Mouse (Mus musculus): ENCODE data around the gene Serp2. TPM values are rescaled to one million over a fixed set of nuclear protein-coding genes. Genes with fewer than 3 reads are reported as not detected.

Gene Serp2
- polyA plus RNA-seq, 1 experiment, result 2.9 TPM

- WGBS, result 52% methylated on average over 20 of the region's 20 CpGs
- no peaks in the 10 kb centered on the region for H3K4me1 ChIP-seq (ENCODE audit: control insufficient read depth, insufficient read depth, low read length)
- no peak overlapping the region for H3K4me3 ChIP-seq (replicated peaks; ENCODE audit: extremely low read depth, low read depth, low read length)
- no peak for DNase-seq
- TF ChIP-seq POLR2A (IDR thresholded peaks at IDR 0.05; ENCODE audit: borderline replicate concordance, extremely low read depth, low read depth, low read length) (no peak), CTCF (IDR thresholded peaks at IDR 0.05; ENCODE audit: insufficient read depth, low read length) (no peak)
Measured at GRCm38 (mm10) chr14:76532257-76533169, 24.2 kb downstream of the Serp2 start.

GRCm38 (mm10) chr14:76531027-76531660 lies 25.5 kb downstream of the Serp2 start:
- TF ChIP-seq CTCF (IDR thresholded peaks at IDR 0.05; ENCODE audit: insufficient read depth, low read length), result no peak
- no peak for TF ChIP-seq POLR2A (IDR thresholded peaks at IDR 0.05; ENCODE audit: borderline replicate concordance, extremely low read depth, low read depth, low read length)
- DNase-seq, result no peak
- whole genome bisulfite sequencing, result 95% methylated on average over 7 of the region's 7 CpGs

GRCm38 (mm10) chr14:76528641-76529040 lies 28.0 kb downstream of the Serp2 start:
- no peak overlapping the region for H3K4me3 ChIP-seq (replicated peaks; ENCODE audit: extremely low read depth, low read depth, low read length)
- 37% methylated on average over 5 of the region's 5 CpGs for WGBS
- H3K4me1 ChIP-seq (ENCODE audit: control insufficient read depth, insufficient read depth, low read length), result no peaks in the 10 kb centered on the region
- no peak for DNase-seq
- no peak for TF ChIP-seq CTCF (IDR thresholded peaks at IDR 0.05; ENCODE audit: insufficient read depth, low read length)

More at GRCm38 (mm10) chr14:76531027-76531660, 25.5 kb downstream of the Serp2 start:
- Histone ChIP-seq H3K4me3 (replicated peaks; ENCODE audit: extremely low read depth, low read depth, low read length) (no peak overlapping the region), H3K4me1 (ENCODE audit: control insufficient read depth, insufficient read depth, low read length) (no peaks in the 10 kb centered on the region)

- H3K4me3 ChIP-seq (replicated peaks; ENCODE audit: extremely low read depth, low read depth, low read length), result no peak overlapping the region
- no peak for DNase-seq
- no peaks in the 10 kb centered on the region for H3K4me1 ChIP-seq (ENCODE audit: control insufficient read depth, insufficient read depth, low read length)
- 79% methylated on average over 9 of the region's 9 CpGs for WGBS
- TF ChIP-seq POLR2A (IDR thresholded peaks at IDR 0.05; ENCODE audit: borderline replicate concordance, extremely low read depth, low read depth, low read length) (no peak), CTCF (IDR thresholded peaks at IDR 0.05; ENCODE audit: insufficient read depth, low read length) (no peak)
Measured at GRCm38 (mm10) chr14:76527758-76528313, 28.9 kb downstream of the Serp2 start.

- Histone ChIP-seq H3K4me3 (replicated peaks; ENCODE audit: extremely low read depth, low read depth, low read length) (no peak overlapping the region), H3K4me1 (ENCODE audit: control insufficient read depth, insufficient read depth, low read length) (no peaks in the 10 kb centered on the region)
- TF ChIP-seq CTCF (IDR thresholded peaks at IDR 0.05; ENCODE audit: insufficient read depth, low read length), result no peak
- no peak for TF ChIP-seq POLR2A (IDR thresholded peaks at IDR 0.05; ENCODE audit: borderline replicate concordance, extremely low read depth, low read depth, low read length)
- WGBS, result 91% methylated on average over 20 of the region's 20 CpGs
- no peak for DNase-seq
Measured at GRCm38 (mm10) chr14:76527030-76527719, 29.5 kb downstream of the Serp2 start.

GRCm38 (mm10) chr14:76526467-76526866 lies 30.2 kb downstream of the Serp2 start:
- no peaks in the 10 kb centered on the region for H3K4me1 ChIP-seq (ENCODE audit: control insufficient read depth, insufficient read depth, low read length)
- no peak overlapping the region for H3K4me3 ChIP-seq (replicated peaks; ENCODE audit: extremely low read depth, low read depth, low read length)
- no peak for DNase-seq
- 71% methylated on average over 6 of the region's 6 CpGs for WGBS
- TF ChIP-seq POLR2A (IDR thresholded peaks at IDR 0.05; ENCODE audit: borderline replicate concordance, extremely low read depth, low read depth, low read length), result no peak

GRCm38 (mm10) chr14:76523344-76523743 lies 33.3 kb downstream of the Serp2 start:
- Histone ChIP-seq H3K4me1 (ENCODE audit: control insufficient read depth, insufficient read depth, low read length) (no peaks in the 10 kb centered on the region), H3K4me3 (replicated peaks; ENCODE audit: extremely low read depth, low read depth, low read length) (no peak overlapping the region)
- TF ChIP-seq CTCF (IDR thresholded peaks at IDR 0.05; ENCODE audit: insufficient read depth, low read length) (no peak), POLR2A (IDR thresholded peaks at IDR 0.05; ENCODE audit: borderline replicate concordance, extremely low read depth, low read depth, low read length) (no peak)
- DNase-seq, result no peak
- 91% methylated on average over 1 of the region's 1 CpGs for WGBS

GRCm38 (mm10) chr14:76521308-76521707 lies 35.4 kb downstream of the Serp2 start:
- TF ChIP-seq CTCF (IDR thresholded peaks at IDR 0.05; ENCODE audit: insufficient read depth, low read length) (no peak), POLR2A (IDR thresholded peaks at IDR 0.05; ENCODE audit: borderline replicate concordance, extremely low read depth, low read depth, low read length) (no peak)
- 89% methylated on average over 3 of the region's 3 CpGs for WGBS
- DNase-seq, result no peak
- H3K4me1 ChIP-seq (ENCODE audit: control insufficient read depth, insufficient read depth, low read length), result no peaks in the 10 kb centered on the region
- H3K4me3 ChIP-seq (replicated peaks; ENCODE audit: extremely low read depth, low read depth, low read length), result no peak overlapping the region

- Histone ChIP-seq H3K4me1 (ENCODE audit: control insufficient read depth, insufficient read depth, low read length) (no peaks in the 10 kb centered on the region), H3K4me3 (replicated peaks; ENCODE audit: extremely low read depth, low read depth, low read length) (no peak overlapping the region)
- no peak for DNase-seq
- no peak for TF ChIP-seq POLR2A (IDR thresholded peaks at IDR 0.05; ENCODE audit: borderline replicate concordance, extremely low read depth, low read depth, low read length)
- TF ChIP-seq CTCF (IDR thresholded peaks at IDR 0.05; ENCODE audit: insufficient read depth, low read length), result no peak
- 43% methylated on average over 4 of the region's 4 CpGs for WGBS
Measured at GRCm38 (mm10) chr14:76520606-76521005, 36.1 kb downstream of the Serp2 start.
